Mouse (Mus musculus) midbrain, postnatal 0 days (tissue): Measurements from ENCODE around the gene Pomt1. TPM values are rescaled to one million over a fixed set of nuclear protein-coding genes. Genes with fewer than 3 reads are reported as not detected.

Experiments used
- ATAC-seq: fragments of 200-750 bp; cut with Nextera tagmentation; 2 replicates; pipeline ENCODE4 v1.8.0; 2017; ENCODE audit warnings: moderate number of reproducible peaks, mild to moderate bottlenecking, moderate TSS enrichment, moderate library complexity; ENCODE audit not compliant: low FRiP score
- DNase-seq: peaks from one replicate; pipeline ENCODE4 v3.0.0-alpha.2; 2015; ENCODE audit warnings: low spot score
- H3K27ac ChIP-seq: fragments of 300-500 bp; sonication (generic); 2 replicates; pipeline ENCODE4 v1.5.1; 2014; ENCODE audit warnings: low read depth, mild to moderate bottlenecking, low read length, mixed read lengths
- H3K27me3 ChIP-seq: fragments of 300-500 bp; sonication (generic); 2 replicates; pipeline ENCODE4 v1.6.1; 2014; ENCODE audit warnings: low read length, control low read depth, mixed read lengths; ENCODE audit not compliant: insufficient read depth
- H3K36me3 ChIP-seq: fragments of 300-500 bp; sonication (generic); 2 replicates; pipeline ENCODE4 v1.6.1; 2014; ENCODE audit warnings: low read length, control low read depth, mixed read lengths; ENCODE audit not compliant: insufficient read depth
- H3K4me1 ChIP-seq: fragments of 300-500 bp; sonication (generic); 2 replicates; pipeline ENCODE4 v1.6.1; 2014; ENCODE audit warnings: mild to moderate bottlenecking, control low read depth, antibody characterized with exemption, low read length, mixed read lengths; ENCODE audit not compliant: insufficient read depth
- H3K4me2 ChIP-seq: fragments of 300-500 bp; sonication (generic); 2 replicates; pipeline ENCODE4 v1.6.1; 2014; ENCODE audit warnings: low read depth, mild to moderate bottlenecking, low read length, mixed read lengths; ENCODE audit not compliant: poor library complexity, severe bottlenecking
- H3K4me3 ChIP-seq: fragments of 300-500 bp; sonication (generic); 2 replicates; pipeline ENCODE4 v1.5.1; 2014; ENCODE audit warnings: low read depth, mild to moderate bottlenecking, low read length, moderate library complexity
- H3K9ac ChIP-seq: fragments of 300-500 bp; sonication (generic); replicated peaks from 2 replicates; pipeline ENCODE4 v1.6.1; 2014; ENCODE audit warnings: mild to moderate bottlenecking, low read length, moderate library complexity, mixed read lengths; ENCODE audit not compliant: poor library complexity, severe bottlenecking
- H3K9me3 ChIP-seq: fragments of 300-500 bp; sonication (generic); 2 replicates; pipeline ENCODE4 v1.6.1; 2016; ENCODE audit warnings: low read length, control low read depth
- CTCF ChIP-seq: IDR thresholded peaks from 2 replicates; pipeline ENCODE4 v1.5.1; 2016; ENCODE audit warnings: antibody characterized with exemption, mild to moderate bottlenecking
- WGBS: fragments of 180-500 bp; shearing (Covaris S2); extraction: QIAGEN DNeasy Blood & Tissue Kit; methylation state at CpG from one replicate; pipeline ENCODE4 v1.1.7; 2014; 5-methylcytosine and 5-hydroxymethylcytosine counted together
- polyA plus RNA-seq: library from polyadenylated mRNA; unstranded; fragments of >200 nt; fragmentation: Nextera tagmentation; extraction: Ambion mirVana; gene quantifications from 2 replicates; pipeline ENCODE4 v1.2.1, GENCODE M21; 2015
- total RNA-seq: library from RNA; depleted of rRNA; stranded (reverse); fragments of >200 nt; gene quantifications from 2 replicates; pipeline ENCODE4 v1.2.3, GENCODE M21; 2014

Gene Pomt1
- total and polyA plus RNA-seq, 2 experiments from 2014 or later: 21.5 to 48.6 TPM

DNA sequence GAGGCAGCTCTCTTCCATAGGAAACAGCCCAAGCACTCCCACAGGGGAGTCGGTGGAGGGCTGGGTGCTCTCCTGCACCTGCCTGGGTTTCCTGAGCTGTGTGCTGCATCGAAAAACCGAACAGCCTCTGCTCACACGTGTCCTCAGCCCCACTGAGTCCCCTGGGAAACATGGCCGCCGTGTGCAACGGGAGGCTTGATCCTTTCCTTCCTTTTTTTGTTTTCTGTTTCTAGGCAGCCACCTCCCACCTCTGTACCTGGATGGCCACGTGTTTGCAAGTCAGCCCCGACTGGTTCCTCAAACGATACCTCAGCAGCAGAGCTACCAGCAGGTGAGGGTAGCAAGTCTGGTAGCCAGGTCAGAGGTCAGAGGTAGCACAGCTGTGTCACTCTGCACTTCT, 14.3 kb upstream of the Pomt1 start:
- Histone ChIP-seq H3K27ac (no peak overlapping the region), H3K9me3 (no peaks in the 10 kb centered on the region), H3K27me3 (no peaks in the 10 kb centered on the region), H3K36me3 (peaks cover 99% of the 10 kb centered on the region), H3K9ac (no peak overlapping the region), H3K4me1 (no peaks in the 10 kb centered on the region), H3K4me3 (no peak overlapping the region), H3K4me2 (no peak overlapping the region)
- no peak for DNase-seq
- no peak for ATAC-seq
- no peak for TF ChIP-seq CTCF
- 82% methylated on average over 10 of the region's 10 CpGs for WGBS

DNA sequence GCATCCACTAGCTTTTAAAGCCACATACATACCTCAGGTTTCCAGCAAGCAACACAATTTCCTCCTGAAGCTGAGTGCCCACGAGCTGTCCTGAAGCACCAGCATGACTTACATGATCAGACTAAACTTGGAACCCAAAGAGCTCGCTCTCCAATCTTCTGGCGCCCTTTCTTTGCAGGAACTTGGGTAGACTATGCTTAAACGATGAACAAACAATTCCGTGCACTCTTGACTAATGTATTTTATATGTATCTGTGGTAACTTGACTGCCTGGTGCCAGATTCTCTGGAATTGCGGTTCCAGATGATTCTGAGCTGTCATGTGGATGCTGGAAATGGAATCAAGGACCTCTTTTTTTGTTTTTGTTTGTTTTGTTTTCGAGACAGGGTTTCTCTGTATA, 957 bp upstream of the Pomt1 start:
- peak overlapping the region; percentile 56 for H3K4me3 ChIP-seq
- no peaks in the 10 kb centered on the region for H3K27me3 ChIP-seq
- no peak for TF ChIP-seq CTCF
- peak overlapping the region; percentile 75; the same call in 1 of the 2 replicates for H3K27ac ChIP-seq
- 32% methylated on average over 7 of the region's 7 CpGs for WGBS
- peaks cover 40% of the 10 kb centered on the region for H3K36me3 ChIP-seq
- peak overlapping the region; percentile 80; the same call in 1 of the 2 replicates for H3K9ac ChIP-seq
- H3K9me3 ChIP-seq: no peaks in the 10 kb centered on the region
- peaks cover 6% of the 10 kb centered on the region; the same call in 1 of the 2 replicates for H3K4me1 ChIP-seq
- no peak for ATAC-seq
- peak overlapping the region; percentile 79 for H3K4me2 ChIP-seq
- DNase-seq: no peak

DNA sequence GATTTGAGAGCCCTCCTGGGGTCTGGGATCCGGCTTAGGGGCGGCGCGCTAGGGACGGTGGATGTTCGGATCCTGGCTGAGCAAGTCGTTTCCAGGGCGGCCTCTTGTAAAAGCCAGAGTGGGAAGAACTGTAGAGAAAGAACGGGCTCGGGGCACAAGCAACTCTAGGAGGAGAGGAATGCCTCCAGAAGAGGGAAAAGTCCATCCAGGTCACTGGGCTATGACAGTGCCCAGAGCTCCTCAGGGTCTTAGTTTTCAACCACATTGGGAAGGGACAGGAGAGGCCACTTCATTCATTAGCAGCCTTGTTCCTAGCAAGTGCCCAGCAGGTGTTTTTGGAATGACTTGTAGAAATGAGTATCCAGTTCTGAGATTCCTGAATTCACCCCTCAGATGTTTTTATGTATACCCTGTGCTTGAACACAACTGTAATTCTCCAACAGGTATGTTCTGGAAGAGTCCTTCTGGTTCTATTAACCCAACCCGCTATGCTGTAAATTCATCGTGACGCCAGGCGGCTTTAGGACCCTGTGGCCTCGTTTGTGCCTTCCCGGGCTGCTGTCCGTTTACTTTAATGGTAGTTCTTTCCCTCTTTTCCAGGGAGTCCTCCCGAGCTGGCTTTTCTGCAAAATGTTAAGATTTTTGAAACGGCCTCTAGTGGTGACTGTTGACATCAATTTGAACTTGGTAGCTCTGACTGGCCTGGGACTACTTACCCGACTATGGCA, 534 bp downstream of the Pomt1 start:
- peak; percentile 57; the same call in 1 of the 2 replicates for ATAC-seq
- WGBS: under 1% methylated on average over 20 of the region's 20 CpGs
- Histone ChIP-seq H3K27me3 (no peaks in the 10 kb centered on the region), H3K4me1 (peaks cover 6% of the 10 kb centered on the region; the same call in 1 of the 2 replicates), H3K9ac (peak overlapping the region; percentile 80), H3K27ac (peak overlapping the region; percentile 75), H3K36me3 (peaks cover 30% of the 10 kb centered on the region), H3K9me3 (no peaks in the 10 kb centered on the region), H3K4me3 (peak overlapping the region; percentile 56), H3K4me2 (peak overlapping the region; percentile 79)
- peak; percentile 67 for TF ChIP-seq CTCF
- peak; percentile 74 for DNase-seq

DNA sequence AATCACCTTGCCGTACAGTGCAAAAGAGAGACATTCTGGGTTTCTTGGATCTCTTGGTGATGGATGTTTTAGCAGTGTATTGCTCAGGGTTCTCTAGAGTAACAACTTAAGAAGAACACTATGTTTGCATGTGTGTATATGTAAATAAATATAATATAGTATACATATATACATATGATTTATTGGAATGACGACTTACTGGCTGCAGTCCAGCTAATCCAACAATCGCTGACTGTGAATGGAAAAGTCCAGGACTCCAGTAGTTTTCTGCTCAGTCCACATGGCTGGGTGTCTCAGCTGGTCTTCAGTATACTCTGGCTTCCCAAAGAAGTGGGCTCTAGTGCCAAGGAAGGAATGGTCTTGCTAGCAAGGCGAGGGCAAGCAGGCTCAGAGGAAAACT, 1.2 kb downstream of the Pomt1 start:
- peak overlapping the region; percentile 79 for H3K4me2 ChIP-seq
- DNase-seq: no peak
- no peak for TF ChIP-seq CTCF
- peak overlapping the region; percentile 56 for H3K4me3 ChIP-seq
- peak overlapping the region; percentile 80 for H3K9ac ChIP-seq
- ATAC-seq: no peak
- no peaks in the 10 kb centered on the region for H3K27me3 ChIP-seq
- H3K4me1 ChIP-seq: peaks cover 6% of the 10 kb centered on the region; the same call in 1 of the 2 replicates
- H3K9me3 ChIP-seq: no peaks in the 10 kb centered on the region
- WGBS: 42% methylated on average over 4 of the region's 4 CpGs
- no peak overlapping the region for H3K27ac ChIP-seq
- H3K36me3 ChIP-seq: peaks cover 30% of the 10 kb centered on the region

DNA sequence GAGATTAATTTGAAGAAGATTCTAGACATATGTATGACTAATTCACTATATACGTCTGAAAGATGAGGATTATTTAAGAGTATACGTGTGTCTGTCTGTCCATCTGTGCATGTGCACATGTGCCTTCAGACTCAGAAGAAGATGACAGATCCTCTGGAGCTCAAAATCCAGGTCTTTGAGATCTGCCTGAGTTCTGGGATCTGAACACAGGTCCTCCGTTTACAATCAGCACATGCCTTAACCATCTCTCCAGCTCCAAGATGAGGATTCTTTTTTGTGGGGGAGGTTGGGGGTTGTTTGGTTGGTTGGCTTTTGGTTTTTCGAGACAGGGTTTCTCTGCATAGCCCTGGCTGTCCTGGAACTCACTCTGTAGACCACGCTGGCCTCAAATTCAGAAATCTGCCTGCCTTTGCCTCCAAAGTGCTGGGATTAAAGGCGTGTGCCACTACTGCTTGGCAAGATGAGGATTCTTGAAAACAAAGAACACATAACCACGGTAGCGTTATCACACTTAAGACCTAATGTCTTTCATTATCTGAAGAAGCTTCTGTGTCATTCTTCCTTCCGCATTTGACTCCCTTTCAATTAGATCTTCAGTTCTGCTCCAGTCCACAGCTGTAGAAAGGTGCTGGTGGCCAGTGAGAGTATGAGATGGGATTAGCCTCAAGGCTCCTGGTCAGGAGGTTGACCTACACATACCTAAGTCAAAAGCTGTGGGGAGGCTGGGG, 2.5 kb downstream of the Pomt1 start:
- H3K4me1 ChIP-seq: peaks cover 6% of the 10 kb centered on the region; the same call in 1 of the 2 replicates
- H3K4me2 ChIP-seq: no peak overlapping the region
- H3K9me3 ChIP-seq: no peaks in the 10 kb centered on the region
- no peak for ATAC-seq
- H3K27me3 ChIP-seq: no peaks in the 10 kb centered on the region
- H3K27ac ChIP-seq: no peak overlapping the region
- H3K4me3 ChIP-seq: no peak overlapping the region
- no peak overlapping the region for H3K9ac ChIP-seq
- 92% methylated on average over 9 of the region's 9 CpGs for WGBS
- DNase-seq: no peak
- H3K36me3 ChIP-seq: peaks cover 32% of the 10 kb centered on the region
- no peak for TF ChIP-seq CTCF

DNA sequence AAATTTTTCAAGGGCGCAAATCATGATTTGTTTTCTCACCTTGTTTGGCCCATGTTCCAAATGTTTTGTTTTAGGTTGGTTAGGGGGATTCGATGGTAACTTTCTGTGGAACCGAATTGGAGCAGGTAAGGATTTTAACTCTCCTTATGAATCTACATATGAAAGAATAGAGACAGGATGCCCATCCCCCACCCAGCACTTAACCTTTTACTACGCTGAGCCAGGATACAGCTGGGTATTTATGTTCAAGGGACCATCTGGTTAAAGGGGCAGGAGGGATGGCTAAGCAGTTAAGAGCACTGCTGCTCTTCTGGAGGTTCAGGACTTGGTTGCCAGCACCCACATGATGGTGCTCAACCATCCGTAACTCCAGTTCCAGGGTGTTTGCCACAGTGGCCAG, 4.2 kb downstream of the Pomt1 start:
- H3K4me3 ChIP-seq: no peak overlapping the region
- H3K9me3 ChIP-seq: no peaks in the 10 kb centered on the region
- ATAC-seq (no peak), DNase-seq (no peak)
- 83% methylated on average over 5 of the region's 5 CpGs for WGBS
- peaks cover under 1% of the 10 kb centered on the region; the same call in 1 of the 2 replicates for H3K4me1 ChIP-seq
- TF ChIP-seq CTCF: no peak
- H3K4me2 ChIP-seq: no peak overlapping the region
- H3K9ac ChIP-seq: no peak overlapping the region
- H3K36me3 ChIP-seq: peaks cover 44% of the 10 kb centered on the region
- H3K27me3 ChIP-seq: no peaks in the 10 kb centered on the region
- H3K27ac ChIP-seq: no peak overlapping the region
